Mouse (Mus musculus) brain, embryonic 14.5 days (tissue): Measurements from ENCODE around the gene Bud13.

Experiments
- CTCF ChIP-seq: fragments of 200-500 bp; IDR thresholded peaks from 2 replicates; pipeline ENCODE4 v1.5.1; 2012; ENCODE audit warnings: inconsistent platforms, mild to moderate bottlenecking, moderate library complexity, borderline replicate concordance; ENCODE audit not compliant: insufficient read depth, insufficient read length; ENCODE audit errors: extremely low read depth
- POLR2A ChIP-seq: fragments of 200-500 bp; IDR thresholded peaks from 2 replicates; pipeline ENCODE4 v1.6.1; 2012; ENCODE audit warnings: mild to moderate bottlenecking, inconsistent platforms, borderline replicate concordance; ENCODE audit not compliant: poor library complexity, insufficient read depth, insufficient read length, severe bottlenecking; ENCODE audit errors: extremely low read depth

DNA sequence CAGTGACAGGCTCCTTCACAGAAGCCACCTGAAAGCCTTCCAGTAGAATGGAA is 47.4 kb upstream of the Bud13 start, which contains the start of gene Apoc3:
- no peak for TF ChIP-seq CTCF
- no peak for TF ChIP-seq POLR2A
